Mouse (Mus musculus) limb, embryonic 12.5 days (tissue): ENCODE results near the gene Sirt3. TPM values are rescaled to one million over a fixed set of nuclear protein-coding genes. Genes with fewer than 3 reads are reported as not detected.

ENCODE experiments used
- ATAC-seq: fragments of 200-750 bp; cut with Nextera tagmentation; 2 replicates; pipeline ENCODE4 v1.8.0; 2017; ENCODE audit warnings: low read depth, moderate TSS enrichment; ENCODE audit not compliant: insufficient number of reproducible peaks, insufficient read depth, low FRiP score, low TSS enrichment
- H3K27ac ChIP-seq: fragments of 300-500 bp; sonication (generic); 2 replicates; pipeline ENCODE4 v1.5.1; 2016; ENCODE audit warnings: mild to moderate bottlenecking, moderate library complexity
- H3K27me3 ChIP-seq: fragments of 300-500 bp; sonication (generic); 2 replicates; pipeline ENCODE4 v1.6.1; 2016; ENCODE audit warnings: mild to moderate bottlenecking, moderate library complexity
- H3K36me3 ChIP-seq: fragments of 300-500 bp; sonication (generic); 2 replicates; pipeline ENCODE4 v1.6.1; 2016; ENCODE audit warnings: mild to moderate bottlenecking, moderate library complexity
- H3K4me1 ChIP-seq: fragments of 300-500 bp; sonication (generic); replicated peaks from 2 replicates; pipeline ENCODE4 v1.6.1; 2016
- H3K4me2 ChIP-seq: fragments of 300-500 bp; sonication (generic); 2 replicates; pipeline ENCODE4 v1.6.1; 2016; ENCODE audit warnings: mild to moderate bottlenecking, moderate library complexity
- H3K4me3 ChIP-seq: fragments of 300-500 bp; sonication (generic); replicated peaks from 2 replicates; pipeline ENCODE4 v1.5.1; 2016; ENCODE audit warnings: mild to moderate bottlenecking
- H3K9ac ChIP-seq: fragments of 300-500 bp; sonication (generic); replicated peaks from 2 replicates; pipeline ENCODE4 v1.6.1; 2016; ENCODE audit warnings: mild to moderate bottlenecking, moderate library complexity
- H3K9me3 ChIP-seq: fragments of 300-500 bp; sonication (generic); 2 replicates; pipeline ENCODE4 v1.6.1; 2016; ENCODE audit warnings: mild to moderate bottlenecking, moderate library complexity
- WGBS: fragments of 180-500 bp; shearing (Covaris S2); methylation state at CpG from one replicate; pipeline ENCODE4 v1.1.7; 2016; 5-methylcytosine and 5-hydroxymethylcytosine counted together
- polyA plus RNA-seq: library from polyadenylated mRNA; unstranded; fragments of >200 nt; fragmentation: Nextera tagmentation; extraction: Ambion mirVana; gene quantifications from 2 replicates; pipeline ENCODE4 v1.2.1, GENCODE M21; 2016

Gene Sirt3
- polyA plus RNA-seq, 1 experiment from 2014 or later: 28.3 TPM

DNA sequence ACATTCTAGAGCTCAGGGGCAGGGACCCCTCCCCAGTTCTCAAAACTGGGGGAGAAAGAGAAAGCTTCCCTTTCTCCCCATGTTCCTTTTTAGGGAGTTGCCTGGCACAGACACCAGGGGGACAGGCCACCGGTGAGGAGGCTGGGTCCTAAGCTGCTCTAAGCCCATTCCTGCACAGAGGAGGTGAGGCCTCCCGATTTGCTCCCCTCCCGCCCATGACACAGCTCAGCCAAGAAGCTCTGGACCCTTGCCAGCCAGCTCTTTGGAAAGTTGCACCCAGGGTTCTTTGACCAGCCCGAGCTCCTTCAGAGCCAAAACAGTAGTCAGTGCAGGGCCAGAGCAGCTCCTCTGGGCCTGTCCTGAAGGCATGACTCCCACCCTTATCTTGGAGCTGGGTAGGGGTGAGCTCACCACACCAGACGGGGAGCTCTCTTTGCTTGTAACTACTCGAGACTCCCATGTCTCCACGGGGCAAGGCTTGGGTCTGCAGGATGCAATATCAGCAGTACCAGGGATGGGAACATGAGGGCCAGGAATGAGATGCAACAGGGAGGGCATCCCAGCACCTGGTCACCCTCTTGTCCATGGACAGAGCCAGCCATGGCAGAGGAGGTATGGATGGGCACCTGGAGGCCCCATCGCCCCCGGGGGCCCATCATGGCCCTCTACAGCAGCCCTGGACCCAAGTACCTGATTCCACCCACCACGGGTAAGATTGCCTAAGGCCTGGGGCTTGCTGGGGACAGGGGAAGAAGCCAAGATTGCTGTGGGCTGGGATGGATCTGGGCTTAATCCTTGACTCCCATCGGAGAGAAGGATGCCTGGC, 34.1 kb downstream of the Sirt3 start, which contains the start of gene Odf3:
TSS of gene Odf3 (plus strand) at position 51 of the 826 bp plus-strand sequence.
- Histone ChIP-seq H3K4me2 (no peak within 1 kb of the TSS), H3K9ac (peak within 1 kb of the TSS; percentile 18; the same call in 1 of the 2 replicates), H3K27ac (no peak within 1 kb of the TSS), H3K9me3 (no peaks in the 10 kb centered on the region), H3K4me3 (no peak within 1 kb of the TSS), H3K4me1 (no peaks in the 10 kb centered on the region; the same call in 1 of the 2 replicates), H3K36me3 (peaks cover 18% of the 10 kb centered on the region), H3K27me3 (peaks cover 26% of the 10 kb centered on the region)
- no peak for ATAC-seq
- WGBS: 72% methylated on average over 11 of the region's 11 CpGs

DNA sequence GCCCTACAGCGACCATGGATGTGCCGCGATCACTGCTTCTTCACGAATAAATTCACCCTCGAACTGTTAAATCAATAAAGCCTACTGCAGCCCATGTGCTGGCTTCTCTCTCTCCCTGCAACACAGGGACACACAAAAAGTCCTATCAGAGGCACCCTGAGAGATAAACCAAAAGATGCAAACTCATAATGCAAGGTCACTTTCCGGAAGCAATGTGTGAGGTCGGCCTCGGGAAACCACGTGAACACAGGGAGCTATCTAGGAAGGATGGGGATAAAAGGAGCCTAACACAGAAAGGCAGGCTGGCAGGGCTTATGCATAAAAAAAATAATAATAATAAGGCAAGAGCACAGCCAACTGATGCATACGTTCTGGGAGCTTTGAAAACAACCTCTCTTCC, 35.4 kb downstream of the Sirt3 start:
- Histone ChIP-seq H3K9me3 (no peaks in the 10 kb centered on the region), H3K27me3 (peaks cover 37% of the 10 kb centered on the region), H3K27ac (no peak overlapping the region), H3K36me3 (peaks cover 5% of the 10 kb centered on the region), H3K4me3 (no peak overlapping the region), H3K9ac (no peak overlapping the region), H3K4me2 (no peak overlapping the region), H3K4me1 (no peaks in the 10 kb centered on the region; the same call in 1 of the 2 replicates)
- WGBS: 85% methylated on average over 10 of the region's 10 CpGs
- ATAC-seq: no peak

DNA sequence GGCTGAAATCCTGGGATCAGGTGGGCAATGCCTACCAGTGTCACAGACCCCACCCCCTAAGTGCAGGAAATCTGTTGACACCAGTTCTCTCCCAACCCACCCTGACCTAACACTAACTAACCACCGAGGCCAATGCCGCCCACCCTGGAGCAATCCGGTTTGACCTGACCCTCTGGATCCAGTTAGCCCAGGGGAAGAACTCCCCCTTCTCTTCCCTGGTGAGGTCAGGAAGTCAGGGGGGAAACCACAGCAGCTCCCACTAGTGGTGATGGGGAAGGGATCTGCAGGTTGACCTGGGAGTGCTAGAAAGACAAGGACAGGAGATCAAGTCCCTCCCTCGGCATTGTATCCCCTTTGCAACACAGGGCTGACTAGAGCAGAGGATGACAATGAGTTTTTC, 36.4 kb downstream of the Sirt3 start:
- no peak for ATAC-seq
- 60% methylated on average over 4 of the region's 4 CpGs for WGBS
- H3K4me1 ChIP-seq: peaks cover 3% of the 10 kb centered on the region; the same call in 1 of the 2 replicates
- no peaks in the 10 kb centered on the region for H3K36me3 ChIP-seq
- no peak overlapping the region for H3K4me3 ChIP-seq
- peaks cover 47% of the 10 kb centered on the region for H3K27me3 ChIP-seq
- H3K9me3 ChIP-seq: no peaks in the 10 kb centered on the region
- no peak overlapping the region for H3K27ac ChIP-seq
- H3K4me2 ChIP-seq: no peak overlapping the region
- no peak overlapping the region for H3K9ac ChIP-seq

DNA sequence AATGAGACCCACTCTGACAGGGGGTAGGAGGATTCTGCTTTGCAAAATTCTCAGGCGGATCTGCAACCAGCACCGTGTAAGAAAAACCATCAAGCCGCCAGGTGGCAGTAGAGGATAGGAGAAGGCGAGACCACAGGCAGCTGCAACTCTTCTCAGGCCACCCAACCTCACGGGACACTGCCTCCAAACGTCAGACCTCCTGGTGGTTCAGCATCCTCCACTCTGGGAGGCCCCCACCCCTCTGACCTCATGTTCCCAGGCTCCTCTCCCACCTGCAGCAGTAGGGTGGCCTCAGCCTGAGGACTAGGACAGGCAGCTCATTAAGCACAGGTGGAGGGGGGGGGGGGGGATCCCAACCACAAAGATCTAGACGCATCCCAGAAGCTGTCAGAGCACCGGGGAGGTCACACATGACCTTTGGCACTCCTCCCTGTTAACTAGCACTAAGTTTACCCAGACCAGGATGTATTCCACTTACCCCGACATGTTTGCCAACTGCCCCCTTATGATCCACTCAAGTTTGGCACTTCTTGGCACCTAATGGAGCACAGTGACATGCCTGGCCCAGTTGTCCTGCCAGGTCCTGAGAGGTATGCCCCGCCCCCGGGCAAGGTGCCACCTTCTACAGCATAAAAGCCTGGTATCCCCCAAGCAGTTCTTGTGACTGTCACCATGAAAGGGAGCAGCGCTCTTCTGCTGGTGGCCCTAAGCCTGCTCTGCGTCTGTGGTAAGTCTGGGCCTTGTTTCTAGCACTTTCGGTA, 37.0 kb downstream of the Sirt3 start, which contains the start of gene Scgb1c1:
TSS of gene Scgb1c1 (plus strand) at position 643 of the 761 bp plus-strand sequence.
- ATAC-seq: peak; percentile 54; the same call in 1 of the 2 replicates
- H3K9ac ChIP-seq: no peak within 1 kb of the TSS
- H3K4me1 ChIP-seq: peaks cover 3% of the 10 kb centered on the region; the same call in 1 of the 2 replicates
- no peak within 1 kb of the TSS for H3K4me3 ChIP-seq
- no peak within 1 kb of the TSS for H3K27ac ChIP-seq
- H3K27me3 ChIP-seq: peaks cover 53% of the 10 kb centered on the region
- H3K9me3 ChIP-seq: no peaks in the 10 kb centered on the region
- WGBS: 32% methylated on average over 14 of the region's 14 CpGs
- no peaks in the 10 kb centered on the region for H3K36me3 ChIP-seq
- no peak within 1 kb of the TSS for H3K4me2 ChIP-seq

DNA sequence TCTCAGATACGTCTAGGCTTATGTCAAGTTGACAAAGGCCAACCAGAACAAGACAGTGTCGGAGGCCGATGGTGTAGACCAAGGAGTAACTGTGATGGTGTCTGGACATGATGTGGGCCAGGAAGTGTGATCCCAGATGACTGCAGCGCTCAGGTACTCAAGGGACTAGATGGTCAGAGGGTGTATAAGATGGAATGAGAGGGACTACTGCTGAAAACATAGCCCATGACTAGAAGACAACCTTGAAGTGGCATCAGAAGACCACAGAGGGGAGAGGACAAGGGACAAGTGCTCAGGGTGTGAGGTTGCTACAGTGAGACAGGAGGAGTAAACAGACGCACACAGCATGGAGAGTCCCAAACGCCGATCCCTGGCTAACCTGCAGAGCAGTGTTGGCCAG, 38.3 kb downstream of the Sirt3 start:
- 74% methylated on average over 7 of the region's 7 CpGs for WGBS
- Histone ChIP-seq H3K27ac (no peak overlapping the region), H3K36me3 (no peaks in the 10 kb centered on the region), H3K9ac (no peak overlapping the region), H3K4me3 (no peak overlapping the region), H3K9me3 (no peaks in the 10 kb centered on the region), H3K27me3 (peaks cover 64% of the 10 kb centered on the region), H3K4me1 (peaks cover 3% of the 10 kb centered on the region; the same call in 1 of the 2 replicates), H3K4me2 (no peak overlapping the region)
- no peak for ATAC-seq

DNA sequence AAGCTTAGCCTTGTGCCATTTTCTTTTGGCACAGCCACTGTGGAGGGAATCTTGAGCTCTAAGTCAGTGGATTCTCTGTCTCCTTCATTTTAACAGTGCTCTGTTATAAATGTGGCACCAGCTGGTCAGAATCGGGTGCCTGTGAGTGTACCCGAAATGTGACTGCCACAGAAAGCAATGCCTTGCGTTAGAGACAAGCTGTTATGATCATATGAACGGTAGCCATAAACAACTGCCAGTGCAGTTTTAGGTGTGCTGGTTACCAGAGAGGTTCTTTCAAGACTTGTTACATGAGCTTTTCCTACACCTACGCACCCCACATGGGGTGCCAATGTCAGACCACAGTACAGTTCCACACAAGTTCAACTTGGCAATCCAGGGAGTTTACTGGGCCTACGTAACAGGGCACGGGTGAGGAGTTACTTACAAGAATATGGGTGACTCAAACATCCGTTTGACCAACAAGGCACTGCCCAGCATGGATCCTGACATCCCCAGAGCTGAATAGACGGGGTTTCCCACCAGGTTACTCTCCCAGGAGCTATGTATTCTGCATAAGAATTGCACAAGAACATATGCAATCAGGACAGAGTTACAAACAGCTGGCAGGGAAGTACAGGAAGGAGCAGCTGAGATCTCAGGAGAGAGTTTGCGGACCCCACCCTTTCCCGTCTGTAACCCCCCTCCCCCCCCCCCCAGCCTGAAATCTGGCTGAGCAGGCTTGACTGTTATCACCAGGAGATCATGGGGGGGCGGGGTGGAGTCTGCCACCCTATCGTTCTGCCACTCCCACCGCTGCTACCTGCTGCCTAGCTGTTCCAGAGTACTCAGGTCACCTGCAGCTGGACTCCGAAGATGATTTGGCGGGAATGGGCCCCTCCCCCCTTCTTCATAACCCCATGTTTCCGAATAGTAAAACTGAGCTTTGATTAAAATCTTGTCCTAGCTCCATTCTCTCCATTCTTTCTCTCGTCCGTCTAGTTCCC, 41.1 kb downstream of the Sirt3 start:
- no peaks in the 10 kb centered on the region for H3K36me3 ChIP-seq
- no peaks in the 10 kb centered on the region for H3K9me3 ChIP-seq
- no peak overlapping the region for H3K27ac ChIP-seq
- peaks cover 65% of the 10 kb centered on the region for H3K27me3 ChIP-seq
- no peak overlapping the region for H3K4me2 ChIP-seq
- no peak overlapping the region for H3K9ac ChIP-seq
- ATAC-seq: no peak
- no peak overlapping the region for H3K4me3 ChIP-seq
- H3K4me1 ChIP-seq: peaks cover 3% of the 10 kb centered on the region; the same call in 1 of the 2 replicates
- WGBS: 41% methylated on average over 18 of the region's 19 CpGs

DNA sequence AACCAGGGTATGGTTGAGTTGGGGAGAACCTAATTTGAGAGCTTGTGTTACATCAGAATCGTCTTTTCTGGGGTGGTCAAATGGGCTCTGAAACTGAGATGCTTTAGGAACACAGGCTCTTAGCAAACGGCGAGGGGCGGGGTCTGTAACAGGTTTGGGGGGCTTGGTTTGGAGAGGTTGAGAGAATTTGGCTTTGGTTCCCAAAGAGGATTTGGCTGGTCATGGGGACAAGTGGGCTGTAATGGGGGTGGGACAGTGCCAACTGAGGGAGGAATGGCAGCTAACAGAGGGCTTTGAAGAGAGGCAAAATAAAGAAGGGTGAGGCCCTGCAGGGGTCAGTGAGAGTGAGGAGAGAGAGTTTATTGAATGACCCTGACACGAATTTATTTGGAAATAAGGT, 42.6 kb downstream of the Sirt3 start:
- peaks cover 60% of the 10 kb centered on the region for H3K27me3 ChIP-seq
- WGBS: 55% methylated on average over 5 of the region's 5 CpGs
- H3K9me3 ChIP-seq: no peaks in the 10 kb centered on the region
- H3K4me2 ChIP-seq: no peak overlapping the region
- no peaks in the 10 kb centered on the region for H3K36me3 ChIP-seq
- no peak for ATAC-seq
- no peak overlapping the region for H3K4me3 ChIP-seq
- no peak overlapping the region for H3K9ac ChIP-seq
- 0 out of 2 replicates have a peak, but pooled peaks cover 3% of the 10 kb centered on the region for H3K4me1 ChIP-seq
- H3K27ac ChIP-seq: no peak overlapping the region

DNA sequence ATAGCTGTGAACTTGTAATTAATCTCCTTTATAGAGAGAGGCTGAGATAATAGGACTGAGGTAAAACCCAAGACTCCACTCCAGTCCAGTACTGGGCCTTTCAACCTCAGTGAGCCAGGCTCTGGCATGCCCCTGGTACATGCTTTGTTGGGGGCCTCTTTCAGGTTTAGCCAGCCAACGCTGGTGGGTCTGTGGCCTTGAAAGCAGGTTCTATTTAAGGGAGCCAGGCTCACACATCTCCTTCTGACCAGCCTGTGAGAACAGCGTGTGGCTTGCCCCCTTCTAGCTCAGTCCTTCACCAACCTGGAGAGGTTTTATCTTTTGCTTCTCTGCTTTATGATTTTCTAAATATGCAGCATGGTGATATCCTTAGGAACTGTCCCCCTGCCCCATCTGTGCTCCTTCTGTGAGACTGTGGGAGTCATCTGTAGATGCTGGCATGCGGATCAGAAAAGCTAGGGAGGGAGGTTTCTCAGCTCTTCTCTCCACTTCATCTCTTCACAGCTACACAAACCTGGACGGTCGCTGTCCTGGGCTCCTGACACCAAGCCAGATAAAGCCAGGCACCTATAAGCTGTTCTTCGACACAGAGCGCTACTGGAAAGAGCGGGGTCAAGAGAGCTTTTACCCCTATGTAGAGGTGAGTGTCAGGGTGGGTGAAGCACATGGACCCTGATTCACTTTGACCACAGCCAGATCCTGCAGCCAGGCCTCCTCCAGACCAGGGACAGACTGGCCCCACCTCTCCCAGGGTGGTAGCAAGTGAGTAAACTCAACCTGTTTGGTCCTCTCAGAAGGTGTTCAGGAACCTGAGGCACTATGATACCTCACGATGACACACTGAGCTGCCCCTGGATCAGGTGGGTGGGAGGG, 45.6 kb downstream of the Sirt3 start:
- Histone ChIP-seq H3K4me1 (0 out of 2 replicates have a peak, but pooled peaks cover 3% of the 10 kb centered on the region), H3K27me3 (peaks cover 33% of the 10 kb centered on the region), H3K4me3 (no peak overlapping the region), H3K9me3 (no peaks in the 10 kb centered on the region), H3K9ac (no peak overlapping the region), H3K4me2 (no peak overlapping the region), H3K36me3 (no peaks in the 10 kb centered on the region), H3K27ac (no peak overlapping the region)
- no peak for ATAC-seq
- WGBS: 83% methylated on average over 9 of the region's 9 CpGs

DNA sequence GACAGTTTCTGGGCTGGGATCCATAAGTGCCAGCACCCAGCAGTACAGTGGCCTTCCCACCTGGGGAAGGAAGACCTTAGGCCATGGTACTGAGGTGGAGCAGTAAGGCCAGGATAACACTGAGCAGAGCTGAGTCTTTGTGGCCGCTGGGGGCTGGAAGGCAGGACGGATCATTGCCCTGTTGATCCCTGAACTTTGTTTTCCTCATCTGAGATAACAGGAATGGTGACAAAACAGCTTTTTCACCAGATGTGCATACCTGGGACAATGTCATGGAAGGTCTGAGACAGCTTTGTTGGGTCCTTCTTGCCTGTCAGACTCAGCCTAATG, 46.4 kb downstream of the Sirt3 start:
- Histone ChIP-seq H3K9me3 (no peaks in the 10 kb centered on the region), H3K4me1 (no peaks in the 10 kb centered on the region), H3K9ac (no peak overlapping the region), H3K36me3 (no peaks in the 10 kb centered on the region), H3K27me3 (peaks cover 26% of the 10 kb centered on the region), H3K4me3 (no peak overlapping the region), H3K4me2 (no peak overlapping the region), H3K27ac (no peak overlapping the region)
- WGBS: 71% methylated on average over 2 of the region's 2 CpGs
- ATAC-seq: no peak
